Mouse (Mus musculus) lung, adult 2 months (tissue): ENCODE results near the gene Sgta. TPM values are rescaled to one million over a fixed set of nuclear protein-coding genes. Genes with fewer than 3 reads are reported as not detected.
"Not testable (repeated sequence)": the region's sequence is repeated elsewhere in the genome, so short reads cannot be mapped to it uniquely, and the experiment has no call there.

Source experiments
- DNase-seq: peaks from one replicate; pipeline ENCODE4 v3.0.0; 2022
- H3K4me1 ChIP-seq: fragments of 200-500 bp; 2 replicates; pipeline ENCODE4 v1.6.1; 2011; ENCODE audit warnings: low read length; ENCODE audit not compliant: control insufficient read depth, insufficient read depth
- H3K4me3 ChIP-seq: fragments of 200-500 bp; replicated peaks from 2 replicates; pipeline ENCODE3; 2011; ENCODE audit warnings: low read depth, mild to moderate bottlenecking, control low read depth, low read length; ENCODE audit errors: extremely low read depth
- CTCF ChIP-seq: fragments of 200-500 bp; IDR thresholded peaks from 2 replicates; pipeline ENCODE4 v1.5.1; 2011; ENCODE audit warnings: mild to moderate bottlenecking, low read length, control low read depth; ENCODE audit not compliant: insufficient read depth
- POLR2A ChIP-seq: fragments of 200-500 bp; IDR thresholded peaks from 2 replicates; pipeline ENCODE4 v1.6.1; 2011; ENCODE audit warnings: low read depth, mild to moderate bottlenecking, control low read depth, low read length, borderline replicate concordance; ENCODE audit errors: extremely low read depth
- WGBS: fragments of 180-500 bp; shearing (Covaris S2); methylation state at CpG from one replicate; pipeline ENCODE4 v1.1.7; 2018; 5-methylcytosine and 5-hydroxymethylcytosine counted together
- polyA plus RNA-seq: library from polyadenylated mRNA; depleted of rRNA; stranded (reverse); fragments of >200 nt; gene quantifications from 2 replicates; pipeline ENCODE4 v1.2.3, GENCODE M21; 2012

The Sgta gene
- polyA plus RNA-seq, 1 experiment: 183 TPM

GRCm38 (mm10) chr10:81082168-81082960 is 22.4 kb upstream of the Sgta start:
- peak; percentile 74 for DNase-seq
- no peak overlapping the region for H3K4me3 ChIP-seq
- 62% methylated on average over 7 of the region's 7 CpGs for WGBS
- H3K4me1 ChIP-seq: no peaks in the 10 kb centered on the region
- TF ChIP-seq CTCF (peak; percentile 88), POLR2A (no peak)

- WGBS: 90% methylated on average over 31 of the region's 31 CpGs
- DNase-seq: no peak
- Histone ChIP-seq H3K4me1 (no peaks in the 10 kb centered on the region), H3K4me3 (no peak overlapping the region)
- TF ChIP-seq POLR2A (no peak), CTCF (no peak)
Measured at GRCm38 (mm10) chr10:81080008-81080655, 20.2 kb upstream of the Sgta start.

GRCm38 (mm10) chr10:81077916-81078315 is 17.9 kb upstream of the Sgta start:
- no peak for TF ChIP-seq POLR2A
- TF ChIP-seq CTCF: no peak
- 91% methylated on average over 11 of the region's 11 CpGs for WGBS
- DNase-seq: no peak
- Histone ChIP-seq H3K4me1 (no peaks in the 10 kb centered on the region), H3K4me3 (no peak overlapping the region)

- no peak for DNase-seq
- H3K4me3 ChIP-seq: no peak overlapping the region
- no peaks in the 10 kb centered on the region for H3K4me1 ChIP-seq
- WGBS: 66% methylated on average over 1 of the region's 1 CpGs
- TF ChIP-seq CTCF (no peak), POLR2A (no peak)
Measured at GRCm38 (mm10) chr10:81076356-81076755, 16.4 kb upstream of the Sgta start.

- Histone ChIP-seq H3K4me3 (no peak overlapping the region), H3K4me1 (no peaks in the 10 kb centered on the region)
- DNase-seq: no peak
- TF ChIP-seq POLR2A (no peak), CTCF (no peak)
- 65% methylated on average over 8 of the region's 8 CpGs for WGBS
Measured at GRCm38 (mm10) chr10:81075734-81076133, 15.8 kb upstream of the Sgta start.

GRCm38 (mm10) chr10:81073464-81073863 is 13.5 kb upstream of the Sgta start:
- TF ChIP-seq POLR2A (no peak), CTCF (peak; percentile 19; the same call in 1 of the 2 replicates)
- H3K4me1 ChIP-seq: peaks cover 4% of the 10 kb centered on the region
- 58% methylated on average over 7 of the region's 7 CpGs for WGBS
- no peak overlapping the region for H3K4me3 ChIP-seq
- DNase-seq: no peak

GRCm38 (mm10) chr10:81072290-81072689 is 12.3 kb upstream of the Sgta start:
- no peak overlapping the region for H3K4me3 ChIP-seq
- no peak for TF ChIP-seq POLR2A
- no peak for TF ChIP-seq CTCF
- DNase-seq: no peak
- 94% methylated on average over 8 of the region's 8 CpGs for WGBS
- H3K4me1 ChIP-seq: peaks cover 4% of the 10 kb centered on the region

GRCm38 (mm10) chr10:81069836-81070235 is 9.9 kb upstream of the Sgta start, which contains the start of gene Thop1:
Thop1 (plus strand) TSS chr10:81070035.
- 0% methylated on average over 35 of the region's 35 CpGs for WGBS
- peak within 1 kb of the TSS; percentile 64 for H3K4me3 ChIP-seq
- TF ChIP-seq POLR2A (peak; percentile 60; the same call in 1 of the 2 replicates), CTCF (no peak)
- H3K4me1 ChIP-seq: peaks cover 4% of the 10 kb centered on the region
- DNase-seq: peak; percentile 91

- WGBS: 73% methylated on average over 5 of the region's 5 CpGs
Measured at GRCm38 (mm10) chr10:81068706-81069105, 8.7 kb upstream of the Sgta start.

GRCm38 (mm10) chr10:81064519-81064918 is 4.5 kb upstream of the Sgta start:
- DNase-seq, H3K4me1 ChIP-seq, H3K4me3 ChIP-seq: not testable (repeated sequence)
- WGBS: 88% methylated on average over 8 of the region's 8 CpGs

More at GRCm38 (mm10) chr10:81068706-81069105, 8.7 kb upstream of the Sgta start:
- no peak for TF ChIP-seq CTCF
- no peak for TF ChIP-seq POLR2A
- H3K4me3 ChIP-seq: no peak overlapping the region
- DNase-seq: no peak
- H3K4me1 ChIP-seq: peaks cover 4% of the 10 kb centered on the region
